Mouse (Mus musculus): ENCODE results near the gene Pitpnm1.
A peak's percentile ranks its signal among the peaks of the same experiment; 100 is the strongest.

The Pitpnm1 gene

GRCm38 (mm10) chr19:4137913-4138312 lies 38.1 kb downstream of the Pitpnm1 start:
- DNase-seq (ENCODE audit: extremely low spot score, low spot score), result no peak

GRCm38 (mm10) chr19:4139446-4139845 lies 39.6 kb downstream of the Pitpnm1 start, which contains the start of gene Gpr152:
Gene Gpr152 (plus strand): TSS chr19:4139787.
- no peak for DNase-seq (ENCODE audit: extremely low spot score, low spot score)

GRCm38 (mm10) chr19:4140147-4140546 lies 40.3 kb downstream of the Pitpnm1 start:
- no peak for DNase-seq (ENCODE audit: extremely low spot score, low spot score)

- DNase-seq (ENCODE audit: extremely low spot score, low spot score), result no peak
These were observed 42.8 kb downstream of the Pitpnm1 start for GRCm38 (mm10) chr19:4142416-4143173.

- DNase-seq (ENCODE audit: extremely low spot score, low spot score), result no peak
These were observed 44.0 kb downstream of the Pitpnm1 start, which contains the start of gene Cabp4 for GRCm38 (mm10) chr19:4143759-4144268. Gene Cabp4 (minus strand): TSS chr19:4144033.

- DNase-seq (ENCODE audit: extremely low spot score, low spot score), result no peak
These were observed 45.0 kb downstream of the Pitpnm1 start for GRCm38 (mm10) chr19:4144550-4145498.

- no peak for DNase-seq (ENCODE audit: extremely low spot score, low spot score)
These were observed 46.1 kb downstream of the Pitpnm1 start for GRCm38 (mm10) chr19:4145936-4146335.

GRCm38 (mm10) chr19:4146366-4147021 lies 46.7 kb downstream of the Pitpnm1 start:
- DNase-seq (ENCODE audit: extremely low spot score, low spot score), result no peak

- no peak for DNase-seq (ENCODE audit: extremely low spot score, low spot score)
These were observed 47.2 kb downstream of the Pitpnm1 start for GRCm38 (mm10) chr19:4147022-4147405.

GRCm38 (mm10) chr19:4147782-4148490 lies 48.1 kb downstream of the Pitpnm1 start:
- no peak for DNase-seq (ENCODE audit: extremely low spot score, low spot score)

GRCm38 (mm10) chr19:4148491-4148806 lies 48.7 kb downstream of the Pitpnm1 start, which contains the start of gene Coro1b:
Gene Coro1b (plus strand): TSS chr19:4148619.
- peak; percentile 98 for DNase-seq (ENCODE audit: extremely low spot score, low spot score)

- DNase-seq (ENCODE audit: extremely low spot score, low spot score), result no peak
These were observed 49.0 kb downstream of the Pitpnm1 start for GRCm38 (mm10) chr19:4148819-4149218.

- DNase-seq (ENCODE audit: extremely low spot score, low spot score), result no peak
These were observed 49.5 kb downstream of the Pitpnm1 start for GRCm38 (mm10) chr19:4149283-4149682.

GRCm38 (mm10) chr19:4149764-4150461 lies 50.1 kb downstream of the Pitpnm1 start:
- no peak for DNase-seq (ENCODE audit: extremely low spot score, low spot score)

GRCm38 (mm10) chr19:4150567-4151487 lies 51.0 kb downstream of the Pitpnm1 start:
- DNase-seq (ENCODE audit: extremely low spot score, low spot score), result no peak

- DNase-seq (ENCODE audit: extremely low spot score, low spot score), result no peak
These were observed 51.7 kb downstream of the Pitpnm1 start for GRCm38 (mm10) chr19:4151488-4151860.

GRCm38 (mm10) chr19:4151898-4152297 lies 52.1 kb downstream of the Pitpnm1 start:
- DNase-seq (ENCODE audit: extremely low spot score, low spot score), result no peak

- no peak for DNase-seq (ENCODE audit: extremely low spot score, low spot score)
These were observed 52.8 kb downstream of the Pitpnm1 start for GRCm38 (mm10) chr19:4152445-4153231.
